In the genomic region with DNA sequence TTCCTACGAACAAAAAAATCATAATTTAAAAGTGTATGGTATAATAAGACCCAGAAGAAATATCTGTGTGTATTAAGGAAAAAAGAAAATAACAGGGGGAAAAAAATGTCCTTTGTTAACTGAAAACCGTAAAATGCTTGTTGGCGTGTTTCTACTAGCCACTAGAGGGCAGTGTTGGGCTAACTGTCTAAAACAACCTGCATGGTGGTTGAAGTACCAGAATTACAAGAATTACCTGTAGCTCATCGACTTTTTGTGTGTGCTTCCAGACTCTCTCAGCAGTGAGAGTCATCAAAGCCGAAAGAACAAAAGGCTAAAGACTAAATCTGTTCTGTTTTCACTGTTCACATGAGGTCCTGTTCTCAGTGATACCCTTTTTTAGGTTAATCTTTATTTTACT, we compare ENCODE assay signal across 9 mouse cellular contexts. TPM values are rescaled to one million over a fixed set of nuclear protein-coding genes. Genes with fewer than 3 reads are reported as not detected.
DNase-seq lines count a peak whose midpoint lies in the region; ATAC-seq and TF ChIP-seq lines count a peak whose summit lies in the region.
"Had no signal": no experiment of that assay in that cellular context is flagged by ENCODE, and none has a peak within 500 bp of the region (broad histone marks: within the 10 kb centered on the region; RNA-seq: fewer than 3 reads in every experiment).

No protein-coding gene starts in this region.

- TF ChIP-seq POLR2A in ES-Bruce4 (IDR thresholded peaks at IDR 0.05; ENCODE audit: insufficient read depth, low read length), result no peak

- intact Hi-C loops in gastrocnemius, postnatal 36 days (cut with DNase I), result loop anchor here (2.0 to 5.0 kb wide), 2 partner anchors 179 to 298 kb away; no protein-coding TSS in a partner anchor

- H3K27ac ChIP-seq in ES-Bruce4 (ENCODE audit: insufficient read depth, low read length), result no peak overlapping the region
- no peak overlapping the region for H3K27ac ChIP-seq in forebrain, embryonic 14.5 days (ENCODE audit: low read depth, low read length)
- no peak overlapping the region for H3K27ac ChIP-seq in liver, embryonic 13.5 days
- H3K27ac ChIP-seq: heart, embryonic 13.5 days had no signal

- no peaks in the 10 kb centered on the region for H3K9me3 ChIP-seq in ES-Bruce4 (replicated peaks; ENCODE audit: control insufficient read depth, insufficient read depth, low read length, poor library complexity, severe bottlenecking)
- no peaks in the 10 kb centered on the region for H3K9me3 ChIP-seq in forebrain, embryonic 14.5 days (replicated peaks; ENCODE audit: control insufficient read depth, low read length)
- no peaks in the 10 kb centered on the region for H3K9me3 ChIP-seq in liver, embryonic 13.5 days (replicated peaks)
- H3K9me3 ChIP-seq: heart, embryonic 13.5 days had no signal

- DNase-seq in kidney, adult 9 months, result peak; percentile 55
- DNase-seq in kidney, adult 11 months, result no peak
- DNase-seq in brain, adult 2 months (ENCODE audit: low read depth, low spot score), result peak; percentile 74
- peak; percentile 81 for DNase-seq in forebrain, embryonic 14.5 days (ENCODE audit: low spot score)
- peak; percentile 21 for DNase-seq in liver, embryonic 13.5 days
- DNase-seq in retina, embryonic 14.5 days (ENCODE audit: low spot score), result peak; percentile 84
- no peak for DNase-seq in gastrocnemius, postnatal 36 days

- ATAC-seq in forebrain, embryonic 14.5 days, result peak; percentile 61
- ATAC-seq in liver, embryonic 13.5 days (ENCODE audit: low read depth), result no peak

- H3K36me3 ChIP-seq in ES-Bruce4 (ENCODE audit: control insufficient read depth, insufficient read depth, low read length, poor library complexity, severe bottlenecking), result no peaks in the 10 kb centered on the region
- no peaks in the 10 kb centered on the region for H3K36me3 ChIP-seq in forebrain, embryonic 14.5 days (ENCODE audit: control insufficient read depth, insufficient read depth, low read length)
- H3K36me3 ChIP-seq in liver, embryonic 13.5 days, result no peaks in the 10 kb centered on the region
- H3K36me3 ChIP-seq: heart, embryonic 13.5 days had no signal

- WGBS in forebrain, embryonic 14.5 days, result 27% methylated on average over 5 of the region's 5 CpGs
- 11% methylated on average over 5 of the region's 5 CpGs for WGBS in liver, embryonic 13.5 days (ENCODE audit: insufficient replicate concordance)

- TF ChIP-seq CTCF in ES-Bruce4 (IDR thresholded peaks at IDR 0.05; ENCODE audit: low read depth, low read length), result peak; percentile 23

- H3K4me1 ChIP-seq in ES-Bruce4 (ENCODE audit: control insufficient read depth, insufficient read depth, low read length), result no peaks in the 10 kb centered on the region
- no peaks in the 10 kb centered on the region for H3K4me1 ChIP-seq in forebrain, embryonic 14.5 days (ENCODE audit: control insufficient read depth, insufficient read depth, low read length)
- no peaks in the 10 kb centered on the region; the same call in 1 of the 2 replicates for H3K4me1 ChIP-seq in liver, embryonic 13.5 days (replicated peaks)
- H3K4me1 ChIP-seq: heart, embryonic 13.5 days had no signal

- H3K27me3 ChIP-seq in ES-Bruce4 (ENCODE audit: control insufficient read depth, insufficient read depth, low read length, poor library complexity, severe bottlenecking), result no peaks in the 10 kb centered on the region
- H3K27me3 ChIP-seq in forebrain, embryonic 14.5 days (replicated peaks; ENCODE audit: control insufficient read depth, insufficient read depth, low read length), result no peaks in the 10 kb centered on the region
- 0 out of 2 replicates have a peak, but pooled peaks cover 5% of the 10 kb centered on the region for H3K27me3 ChIP-seq in liver, embryonic 13.5 days

- no peak overlapping the region for H3K4me3 ChIP-seq in ES-Bruce4 (ENCODE audit: low read depth, low read length)
- H3K4me3 ChIP-seq in forebrain, embryonic 14.5 days (ENCODE audit: low read depth, low read length), result no peak overlapping the region
- H3K4me3 ChIP-seq in liver, embryonic 13.5 days (replicated peaks), result no peak overlapping the region
- H3K4me3 ChIP-seq: heart, embryonic 13.5 days had no signal

- no peak for TF ChIP-seq EP300 in ES-Bruce4 (IDR thresholded peaks at IDR 0.05; ENCODE audit: insufficient read depth, low read depth, low read length)

- no peak overlapping the region for H3K4me2 ChIP-seq in forebrain, embryonic 14.5 days (ENCODE audit: low read length)
- no peak overlapping the region for H3K4me2 ChIP-seq in liver, embryonic 13.5 days
- H3K4me2 ChIP-seq: heart, embryonic 13.5 days had no signal

- no peak overlapping the region for H3K9ac ChIP-seq in ES-Bruce4 (ENCODE audit: low read depth, poor library complexity, severe bottlenecking)
- H3K9ac ChIP-seq in forebrain, embryonic 14.5 days (ENCODE audit: low read length), result no peak overlapping the region
- H3K9ac ChIP-seq in liver, embryonic 13.5 days, result no peak overlapping the region
- H3K9ac ChIP-seq: heart, embryonic 13.5 days had no signal

RNA-seq across cellular contexts. Expression of gene Cox18, which starts 20.6 kb away (rescaled TPM):
- 33.3 and 36.3 TPM in 2 replicates for polyA plus RNA-seq in ES-Bruce4 (2011; ENCODE audit: insufficient read depth, insufficient read length, low read depth, missing spikeins)
- polyA plus RNA-seq in forebrain, embryonic 14.5 days (2014; fragmentation: Nextera tagmentation; extraction: Ambion mirVana), result 25.8 and 27.7 TPM in 2 replicates
- polyA plus RNA-seq in liver, embryonic 13.5 days (2015; fragmentation: Nextera tagmentation; extraction: Ambion mirVana), result 22.5 and 23.8 TPM in 2 replicates
- total RNA-seq in gastrocnemius, postnatal 36 days (2021), result 1 to 10 TPM; 5.6 to 8.1 TPM

Comparison
In these comparisons a context has a peak if more than half of its experiments do, and no peak if none do; other contexts are left out.
1. DNase-seq: peak in kidney, adult 9 months (single experiment), brain, adult 2 months (single experiment), forebrain, embryonic 14.5 days (single experiment), liver, embryonic 13.5 days (single experiment) and retina, embryonic 14.5 days (single experiment); none in kidney, adult 11 months (single experiment) and gastrocnemius, postnatal 36 days (0 of 2).